Mouse (Mus musculus) CD4-positive, CD25-positive, alpha-beta regulatory T cell, adult 9 weeks (primary cell): Measurements from ENCODE around the gene Aldob. TPM values are rescaled to one million over a fixed set of nuclear protein-coding genes. Genes with fewer than 3 reads are reported as not detected.

Experiments used
- polyA plus RNA-seq: library from polyadenylated mRNA; unstranded; fragments of 100-300 nt; shearing (Covaris generic); gene quantifications from one replicate; pipeline ENCODE4 v1.2.1, GENCODE M21; 2017

Aldob gene
- not detected for polyA plus RNA-seq

DNA sequence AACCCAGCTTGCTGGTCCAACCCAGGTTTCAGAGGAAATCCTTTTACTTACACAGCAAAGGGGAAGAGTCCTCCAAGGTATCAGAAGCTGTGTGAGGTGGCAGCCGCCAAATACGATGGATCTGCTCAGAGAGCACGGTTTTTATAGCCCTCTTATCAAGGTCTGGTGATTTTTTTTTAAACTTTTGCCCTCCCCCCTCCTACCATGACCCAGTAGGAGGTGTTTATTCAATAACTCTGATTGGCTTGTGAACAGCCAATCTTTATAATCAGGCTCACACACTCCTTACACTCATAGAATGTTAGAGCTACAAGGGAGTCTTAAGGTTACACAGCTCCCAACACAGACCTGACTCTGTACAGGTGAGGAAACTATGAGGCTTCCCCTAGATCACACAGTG lies at the start of gene Aldob:
TSS of gene Aldob (minus strand) at position 164 of the 400 bp plus-strand sequence.

DNA sequence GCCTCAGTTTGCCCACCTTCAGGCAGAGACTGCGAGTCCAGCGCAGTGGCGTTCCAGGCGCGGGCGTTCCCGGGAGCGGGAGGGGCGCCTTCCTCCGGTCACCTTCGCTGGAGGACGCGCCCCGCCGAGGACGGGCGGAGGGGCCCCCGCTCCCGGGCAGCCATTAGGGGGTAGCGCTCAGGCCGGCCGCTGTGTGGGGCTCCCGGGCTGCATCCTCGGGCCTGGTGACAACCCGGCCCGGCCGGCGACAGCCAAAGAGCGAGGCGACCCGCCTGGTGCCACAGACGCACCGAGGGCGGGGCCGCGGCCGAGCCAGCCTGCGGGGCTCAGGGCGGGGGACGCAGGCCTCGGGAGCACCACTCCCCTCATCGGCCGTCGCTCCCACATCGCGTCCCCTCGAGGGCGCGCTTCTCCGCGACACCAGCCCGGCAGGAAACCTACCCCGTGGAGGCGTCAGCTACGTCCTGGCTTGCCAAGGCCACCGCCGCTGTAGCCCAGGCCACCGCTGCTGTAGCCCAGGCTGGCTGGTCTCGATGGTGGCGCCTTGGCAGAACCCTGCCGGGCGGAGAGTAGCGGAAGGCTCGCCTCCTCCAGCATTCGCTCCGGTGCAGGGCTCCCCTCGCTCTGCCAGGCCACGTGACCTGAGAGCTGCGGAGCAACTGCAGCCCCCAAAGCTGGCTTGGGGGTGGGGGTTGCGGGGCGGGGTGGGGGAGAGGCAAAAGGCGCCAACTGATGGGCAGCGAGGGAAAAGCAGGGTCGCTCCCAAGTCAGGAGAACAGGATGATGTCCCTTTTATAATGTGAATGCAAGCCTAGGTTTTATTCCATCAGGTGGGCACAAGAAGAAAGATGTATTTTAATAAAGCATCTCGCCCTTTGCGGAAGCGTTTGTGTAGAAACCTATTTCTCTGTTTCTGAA lies 48.1 kb upstream of the Aldob start, which contains the start of gene Tmem246:
TSS of gene Tmem246 (minus strand) at position 694 of the 918 bp plus-strand sequence.

DNA sequence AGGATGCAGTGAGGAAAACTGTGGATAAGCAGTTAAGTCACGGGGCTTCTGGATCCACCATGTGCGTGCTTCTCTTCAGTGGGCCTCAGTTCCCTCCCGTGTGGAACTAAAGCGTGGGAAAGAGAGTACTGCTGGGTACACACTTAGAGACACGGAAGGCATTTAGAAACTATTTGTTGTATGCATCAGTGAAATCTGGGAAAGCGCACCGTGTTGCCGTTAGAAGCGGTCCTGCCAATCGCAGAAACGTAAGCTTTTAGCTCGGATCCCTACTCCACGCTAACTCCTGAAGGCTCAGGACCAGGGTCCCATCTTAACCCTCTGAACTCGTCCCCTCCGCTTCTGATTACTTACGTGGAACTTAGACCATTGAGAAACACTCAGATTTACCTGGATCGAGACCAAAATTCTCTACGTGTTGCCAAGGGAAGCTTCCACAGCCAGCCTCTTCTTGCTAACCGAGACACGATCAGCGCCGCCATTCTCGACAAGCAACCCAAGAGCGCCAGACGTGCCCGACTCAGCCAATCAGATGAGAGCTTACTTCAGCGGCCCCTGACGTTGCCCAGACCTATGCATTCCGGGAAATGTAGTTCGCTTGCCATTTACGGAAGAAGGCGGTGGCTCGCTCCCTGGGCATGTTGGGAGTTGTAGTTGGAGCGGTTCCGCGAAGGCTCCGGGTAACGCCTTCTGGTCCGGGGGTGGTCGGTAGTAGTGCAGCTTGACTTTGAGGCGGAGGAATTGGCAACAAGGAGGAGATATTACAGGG lies 28.6 kb downstream of the Aldob start, which contains the start of the genes Mrpl50 and Zfp189:
TSS of gene Mrpl50 (minus strand) at position 522 of the 769 bp plus-strand sequence.
TSS of gene Zfp189 (plus strand) at position 605 of the 769 bp plus-strand sequence.

DNA sequence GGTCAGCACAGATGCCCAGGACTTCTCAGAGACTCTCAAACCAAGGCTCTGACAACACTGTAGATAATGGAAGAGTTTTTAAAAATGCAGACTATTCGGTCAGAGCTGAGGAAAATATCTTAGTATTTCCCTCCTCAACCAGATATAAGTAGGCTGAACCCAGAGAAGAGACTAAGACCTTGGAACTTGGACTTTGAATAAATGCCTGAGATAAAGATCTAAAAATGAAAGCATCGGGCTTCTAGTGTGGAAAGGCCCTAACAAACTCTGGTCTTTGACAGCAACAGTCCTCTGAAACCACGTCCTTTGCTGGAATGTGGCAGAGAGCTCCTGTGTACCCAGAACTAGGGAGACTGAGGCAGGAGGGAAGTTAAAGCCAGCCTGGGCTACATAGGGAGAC lies 43.0 kb downstream of the Aldob start, which contains the start of gene Baat:
TSS of gene Baat (minus strand) at position 172 of the 400 bp plus-strand sequence.

Other genes with a start within 250 kb of the Aldob start
- gene Acnat2, start 141.4 kb downstream of the Aldob start, polyA plus RNA-seq: not detected
- not detected for gene Acnat1, start 75.6 kb downstream of the Aldob start, polyA plus RNA-seq
- not detected for gene Baat, start 43.0 kb downstream of the Aldob start, polyA plus RNA-seq
- gene Mrpl50, start 28.5 kb downstream of the Aldob start, polyA plus RNA-seq: 28.5 TPM
- 4.4 TPM for gene Zfp189, start 28.4 kb downstream of the Aldob start, polyA plus RNA-seq
- gene Tmem246, start 48.3 kb upstream of the Aldob start, polyA plus RNA-seq: not detected
- 70.8 TPM for gene Rnf20, start 82.5 kb upstream of the Aldob start, polyA plus RNA-seq
- gene Ppp3r2, start 132.5 kb upstream of the Aldob start, polyA plus RNA-seq: 0.12 TPM